Mouse (Mus musculus): ENCODE results near the gene Zbtb38. TPM values are rescaled to one million over a fixed set of nuclear protein-coding genes. Genes with fewer than 3 reads are reported as not detected.

Zbtb38 gene
- polyA plus RNA-seq (2014; fragmentation: Nextera tagmentation; extraction: Ambion mirVana), result 12.6 and 13.1 TPM in 2 replicates

GRCm38 (mm10) chr9:96752603-96753114 lies at the start of gene Zbtb38:
Gene Zbtb38, minus strand, starts transcription at chr9:96752831.
- peak; percentile 28 for DNase-seq (ENCODE audit: low spot score)
- no peak within 1 kb of the TSS for H3K27ac ChIP-seq (ENCODE audit: low read depth, low read length)

GRCm38 (mm10) chr9:96800131-96800825 lies 47.6 kb upstream of the Zbtb38 start:
- H3K9me3 ChIP-seq (ENCODE audit: control insufficient read depth, low read length), result no peaks in the 10 kb centered on the region
- no peak overlapping the region for H3K4me2 ChIP-seq (ENCODE audit: low read depth)
- 42% methylated on average over 5 of the region's 5 CpGs for WGBS
- DNase-seq (ENCODE audit: low spot score) (no peak), ATAC-seq (ENCODE audit: insufficient read depth, low FRiP score, low TSS enrichment) (no peak)
- no peak overlapping the region for H3K4me3 ChIP-seq (ENCODE audit: low read depth, low read length)
- no peaks in the 10 kb centered on the region for H3K4me1 ChIP-seq (ENCODE audit: control insufficient read depth, insufficient read depth, low read length)
- H3K27ac ChIP-seq (ENCODE audit: low read depth, low read length), result no peak overlapping the region
- no peaks in the 10 kb centered on the region for H3K36me3 ChIP-seq (ENCODE audit: control insufficient read depth, insufficient read depth, low read length)
- no peaks in the 10 kb centered on the region for H3K27me3 ChIP-seq (ENCODE audit: control insufficient read depth, insufficient read depth, low read length)
- H3K9ac ChIP-seq (ENCODE audit: low read length), result no peak overlapping the region

More at GRCm38 (mm10) chr9:96752603-96753114, at the start of gene Zbtb38:
- 45% methylated on average over 15 of the region's 15 CpGs for WGBS
- no peak within 1 kb of the TSS for H3K9ac ChIP-seq (ENCODE audit: low read length)
- H3K27me3 ChIP-seq (ENCODE audit: control insufficient read depth, insufficient read depth, low read length), result no peaks in the 10 kb centered on the region
- H3K9me3 ChIP-seq (ENCODE audit: control insufficient read depth, low read length), result no peaks in the 10 kb centered on the region
- H3K4me1 ChIP-seq (ENCODE audit: control insufficient read depth, insufficient read depth, low read length), result 0 out of 2 replicates have a peak, but pooled peaks cover 2% of the 10 kb centered on the region
- H3K4me2 ChIP-seq (ENCODE audit: low read depth), result no peak within 1 kb of the TSS
- H3K4me3 ChIP-seq (ENCODE audit: low read depth, low read length), result no peak within 1 kb of the TSS
- no peaks in the 10 kb centered on the region for H3K36me3 ChIP-seq (ENCODE audit: control insufficient read depth, insufficient read depth, low read length)
- ATAC-seq (ENCODE audit: insufficient read depth, low FRiP score, low TSS enrichment), result no peak

GRCm38 (mm10) chr9:96797311-96797710 lies 44.7 kb upstream of the Zbtb38 start:
- Histone ChIP-seq H3K9me3 (ENCODE audit: control insufficient read depth, low read length) (no peaks in the 10 kb centered on the region), H3K4me1 (ENCODE audit: control insufficient read depth, insufficient read depth, low read length) (no peaks in the 10 kb centered on the region), H3K4me3 (ENCODE audit: low read depth, low read length) (no peak overlapping the region), H3K27me3 (ENCODE audit: control insufficient read depth, insufficient read depth, low read length) (no peaks in the 10 kb centered on the region), H3K9ac (ENCODE audit: low read length) (no peak overlapping the region), H3K27ac (ENCODE audit: low read depth, low read length) (no peak overlapping the region), H3K4me2 (ENCODE audit: low read depth) (no peak overlapping the region), H3K36me3 (ENCODE audit: control insufficient read depth, insufficient read depth, low read length) (no peaks in the 10 kb centered on the region)
- WGBS, result 98% methylated on average over 3 of the region's 3 CpGs
- DNase-seq (ENCODE audit: low spot score) (no peak), ATAC-seq (ENCODE audit: insufficient read depth, low FRiP score, low TSS enrichment) (no peak)

GRCm38 (mm10) chr9:96795399-96795928 lies 42.8 kb upstream of the Zbtb38 start:
- Histone ChIP-seq H3K27me3 (ENCODE audit: control insufficient read depth, insufficient read depth, low read length) (no peaks in the 10 kb centered on the region), H3K4me3 (ENCODE audit: low read depth, low read length) (peak overlapping the region; percentile 35), H3K9me3 (ENCODE audit: control insufficient read depth, low read length) (no peaks in the 10 kb centered on the region), H3K4me1 (ENCODE audit: control insufficient read depth, insufficient read depth, low read length) (no peaks in the 10 kb centered on the region), H3K36me3 (ENCODE audit: control insufficient read depth, insufficient read depth, low read length) (no peaks in the 10 kb centered on the region), H3K4me2 (ENCODE audit: low read depth) (peak overlapping the region; percentile 57), H3K27ac (ENCODE audit: low read depth, low read length) (peak overlapping the region; percentile 58; the same call in 1 of the 2 replicates), H3K9ac (ENCODE audit: low read length) (peak overlapping the region; percentile 46)
- peak; percentile 71 for DNase-seq (ENCODE audit: low spot score)
- whole genome bisulfite sequencing, result 10% methylated on average over 10 of the region's 10 CpGs
- ATAC-seq (ENCODE audit: insufficient read depth, low FRiP score, low TSS enrichment), result peak; percentile 77

GRCm38 (mm10) chr9:96794601-96795000 lies 42.0 kb upstream of the Zbtb38 start:
- Histone ChIP-seq H3K4me2 (ENCODE audit: low read depth) (no peak overlapping the region), H3K4me3 (ENCODE audit: low read depth, low read length) (no peak overlapping the region), H3K4me1 (ENCODE audit: control insufficient read depth, insufficient read depth, low read length) (no peaks in the 10 kb centered on the region), H3K9ac (ENCODE audit: low read length) (no peak overlapping the region), H3K9me3 (ENCODE audit: control insufficient read depth, low read length) (no peaks in the 10 kb centered on the region), H3K27ac (ENCODE audit: low read depth, low read length) (no peak overlapping the region), H3K36me3 (ENCODE audit: control insufficient read depth, insufficient read depth, low read length) (no peaks in the 10 kb centered on the region), H3K27me3 (ENCODE audit: control insufficient read depth, insufficient read depth, low read length) (no peaks in the 10 kb centered on the region)
- 92% methylated on average over 2 of the region's 2 CpGs for WGBS
- no peak for ATAC-seq (ENCODE audit: insufficient read depth, low FRiP score, low TSS enrichment)
- DNase-seq (ENCODE audit: low spot score), result no peak

GRCm38 (mm10) chr9:96792543-96792942 lies 39.9 kb upstream of the Zbtb38 start:
- Histone ChIP-seq H3K27ac (ENCODE audit: low read depth, low read length) (no peak overlapping the region), H3K4me1 (ENCODE audit: control insufficient read depth, insufficient read depth, low read length) (no peaks in the 10 kb centered on the region), H3K9me3 (ENCODE audit: control insufficient read depth, low read length) (no peaks in the 10 kb centered on the region), H3K4me2 (ENCODE audit: low read depth) (no peak overlapping the region), H3K36me3 (ENCODE audit: control insufficient read depth, insufficient read depth, low read length) (no peaks in the 10 kb centered on the region), H3K9ac (ENCODE audit: low read length) (no peak overlapping the region), H3K27me3 (ENCODE audit: control insufficient read depth, insufficient read depth, low read length) (no peaks in the 10 kb centered on the region), H3K4me3 (ENCODE audit: low read depth, low read length) (no peak overlapping the region)
- DNase-seq (ENCODE audit: low spot score) (no peak), ATAC-seq (ENCODE audit: insufficient read depth, low FRiP score, low TSS enrichment) (no peak)
- WGBS, result 84% methylated on average over 2 of the region's 2 CpGs

- Histone ChIP-seq H3K27ac (ENCODE audit: low read depth, low read length) (no peak overlapping the region), H3K9ac (ENCODE audit: low read length) (no peak overlapping the region), H3K36me3 (ENCODE audit: control insufficient read depth, insufficient read depth, low read length) (no peaks in the 10 kb centered on the region), H3K4me2 (ENCODE audit: low read depth) (no peak overlapping the region), H3K9me3 (ENCODE audit: control insufficient read depth, low read length) (no peaks in the 10 kb centered on the region), H3K27me3 (ENCODE audit: control insufficient read depth, insufficient read depth, low read length) (no peaks in the 10 kb centered on the region), H3K4me1 (ENCODE audit: control insufficient read depth, insufficient read depth, low read length) (no peaks in the 10 kb centered on the region), H3K4me3 (ENCODE audit: low read depth, low read length) (no peak overlapping the region)
- WGBS, result 44% methylated on average over 4 of the region's 4 CpGs
- ATAC-seq (ENCODE audit: insufficient read depth, low FRiP score, low TSS enrichment) (no peak), DNase-seq (ENCODE audit: low spot score) (no peak)
These were observed 37.9 kb upstream of the Zbtb38 start for GRCm38 (mm10) chr9:96790389-96791007.

- Histone ChIP-seq H3K4me2 (ENCODE audit: low read depth) (no peak overlapping the region), H3K9ac (ENCODE audit: low read length) (no peak overlapping the region), H3K4me1 (ENCODE audit: control insufficient read depth, insufficient read depth, low read length) (no peaks in the 10 kb centered on the region), H3K36me3 (ENCODE audit: control insufficient read depth, insufficient read depth, low read length) (no peaks in the 10 kb centered on the region), H3K27me3 (ENCODE audit: control insufficient read depth, insufficient read depth, low read length) (no peaks in the 10 kb centered on the region), H3K27ac (ENCODE audit: low read depth, low read length) (no peak overlapping the region), H3K4me3 (ENCODE audit: low read depth, low read length) (no peak overlapping the region), H3K9me3 (ENCODE audit: control insufficient read depth, low read length) (no peaks in the 10 kb centered on the region)
- DNase-seq (ENCODE audit: low spot score) (no peak), ATAC-seq (ENCODE audit: insufficient read depth, low FRiP score, low TSS enrichment) (no peak)
- 77% methylated on average over 3 of the region's 3 CpGs for WGBS
These were observed 37.3 kb upstream of the Zbtb38 start for GRCm38 (mm10) chr9:96789906-96790305.
